Mouse (Mus musculus): ENCODE measurements around the gene Pik3c2a.

DNA sequence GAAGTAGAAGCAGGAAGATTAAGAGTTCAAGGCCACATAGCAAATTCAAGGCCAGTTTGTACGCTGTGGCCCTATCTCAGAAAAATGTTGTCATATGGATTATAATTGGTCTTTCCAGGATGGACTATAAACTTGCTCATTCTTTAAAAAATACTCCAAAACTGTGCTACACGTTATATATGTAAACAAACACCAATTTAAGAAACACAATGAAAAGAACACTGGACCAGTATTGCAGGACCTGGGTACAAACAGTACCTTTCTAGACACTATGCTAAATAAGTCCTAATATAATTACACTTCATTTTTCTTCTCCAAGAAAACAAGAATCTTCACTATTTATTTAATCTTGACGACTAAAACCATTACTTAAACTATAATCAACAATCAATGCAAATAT, 11.6 kb downstream of the Pik3c2a start:
- TF ChIP-seq POLR2A (IDR thresholded peaks at IDR 0.05; ENCODE audit: low read depth, low read length) (no peak), CTCF (IDR thresholded peaks at IDR 0.05; ENCODE audit: borderline replicate concordance, insufficient read depth, low read length) (no peak)

Data from embryonic fibroblast, embryonic 13.5 days (primary cell).